Mouse (Mus musculus) NIH3T3 (cell line): ENCODE data around the gene Bcl2l2.

Source experiments
- DNase-seq: peaks from one replicate; pipeline ENCODE4 v3.0.0-alpha.2; 2012; ENCODE audit warnings: low read depth

Gene Bcl2l2

GRCm38 (mm10) chr14:54883154-54884021, at the start of gene Bcl2l2, which contains the start of gene Gm20521:
Gene Bcl2l2 (plus strand): TSS chr14:54883377.
Gene Gm20521 (plus strand): TSS chr14:54883441.
- peak; percentile 95 for DNase-seq

- DNase-seq = peak; percentile 71
These were observed 39.7 kb upstream of the Bcl2l2 start for GRCm38 (mm10) chr14:54843461-54843860.

DNA sequence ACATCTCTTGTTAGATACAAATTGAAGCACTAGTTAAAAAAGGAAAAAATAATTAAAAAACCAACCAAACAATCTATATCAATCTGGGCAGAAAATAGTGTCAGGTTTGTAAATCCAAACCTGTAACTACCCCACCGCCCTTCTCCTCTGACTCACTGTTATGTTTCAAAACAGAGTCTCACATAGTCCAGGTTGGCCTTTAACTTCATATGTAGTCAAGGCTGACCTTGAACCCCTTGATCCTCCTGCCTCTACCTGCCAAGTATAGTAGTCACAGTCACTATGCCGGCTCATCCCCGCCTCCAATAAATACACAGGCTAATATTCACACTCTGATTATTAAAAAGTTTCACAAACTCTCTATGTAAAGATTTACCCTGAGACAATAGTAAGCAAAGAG, 27.5 kb upstream of the Bcl2l2 start:
- DNase-seq = no peak

DNA sequence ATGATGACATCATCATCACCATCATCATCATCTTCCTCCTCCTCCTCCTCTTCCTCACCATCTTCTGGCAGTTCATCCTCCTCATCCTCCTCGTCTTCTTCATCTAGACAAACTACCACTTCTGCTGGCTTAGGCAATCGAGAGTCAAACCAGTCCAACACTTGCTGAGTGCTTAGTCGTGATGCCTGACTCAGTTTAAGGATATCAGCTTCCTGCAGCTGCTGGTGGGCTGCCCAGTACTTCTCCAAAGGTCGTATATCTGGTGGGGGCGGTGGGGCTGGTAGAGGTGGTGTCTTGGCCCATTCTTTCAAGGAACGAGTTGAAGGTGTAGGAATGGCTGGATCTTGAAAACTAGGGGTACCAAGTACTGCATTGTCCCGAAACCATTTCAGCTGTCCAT, 26.5 kb upstream of the Bcl2l2 start:
- DNase-seq = no peak

GRCm38 (mm10) chr14:54857891-54858290, 25.3 kb upstream of the Bcl2l2 start:
- DNase-seq = no peak

- DNase-seq = peak; percentile 77
These were observed 22.7 kb upstream of the Bcl2l2 start for GRCm38 (mm10) chr14:54860511-54860910.

- DNase-seq = peak; percentile 92
These were observed 19.5 kb upstream of the Bcl2l2 start for GRCm38 (mm10) chr14:54863501-54864312.

DNA sequence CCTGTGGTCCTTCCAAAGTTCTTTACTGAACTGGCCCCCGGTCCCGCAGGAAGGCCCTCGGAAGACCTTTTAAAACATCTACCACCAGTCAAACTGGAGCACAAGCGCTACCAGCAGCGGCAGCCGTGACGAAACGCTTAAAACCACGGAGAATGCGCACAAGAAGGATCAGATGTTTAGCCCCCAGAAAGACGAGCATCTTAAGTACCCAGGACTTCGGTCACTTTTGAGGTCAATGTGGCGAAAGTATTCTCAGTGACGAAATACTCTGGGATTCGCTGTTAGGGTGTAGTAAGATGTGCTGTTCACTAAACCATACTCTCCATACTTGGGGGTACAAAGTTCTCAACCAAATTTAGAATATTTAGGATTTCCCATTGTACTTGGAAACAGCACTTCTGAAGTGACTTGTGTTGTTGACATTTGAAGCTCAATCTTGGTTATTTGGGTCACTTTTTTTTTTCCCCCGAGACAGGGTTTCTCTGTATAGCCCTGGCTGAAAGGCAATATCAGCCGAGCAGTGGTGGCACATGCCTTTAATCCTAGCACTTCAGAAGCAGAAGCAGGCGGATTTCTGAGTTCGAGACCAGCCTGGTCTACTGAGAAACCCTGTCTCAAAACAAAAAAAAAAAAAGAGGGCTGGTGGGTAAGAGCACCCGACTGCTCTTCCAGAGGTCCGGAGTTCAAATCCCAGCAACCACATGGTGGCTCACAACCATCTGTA, 18.7 kb upstream of the Bcl2l2 start:
- DNase-seq = no peak

DNA sequence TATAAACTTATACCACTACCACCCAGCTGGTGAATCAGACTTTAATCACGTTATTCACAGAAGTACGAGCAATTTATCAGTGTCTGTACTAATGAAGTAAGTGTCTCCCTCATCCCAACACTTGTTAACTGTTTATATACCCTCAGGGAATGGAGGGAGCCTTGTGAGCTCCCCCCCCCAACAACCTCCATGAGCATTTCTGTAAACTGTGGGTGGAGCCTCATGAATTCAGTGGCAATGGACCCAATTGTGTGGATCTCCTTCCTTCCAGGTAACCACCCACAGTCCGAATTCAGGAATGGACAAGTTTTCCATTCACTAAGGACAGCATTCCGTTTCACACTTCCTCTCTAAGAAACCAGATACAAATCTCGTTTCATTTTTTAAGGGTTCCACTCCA, 17.6 kb upstream of the Bcl2l2 start:
- DNase-seq = no peak

GRCm38 (mm10) chr14:54866268-54866667, 16.9 kb upstream of the Bcl2l2 start:
- DNase-seq = no peak

DNA sequence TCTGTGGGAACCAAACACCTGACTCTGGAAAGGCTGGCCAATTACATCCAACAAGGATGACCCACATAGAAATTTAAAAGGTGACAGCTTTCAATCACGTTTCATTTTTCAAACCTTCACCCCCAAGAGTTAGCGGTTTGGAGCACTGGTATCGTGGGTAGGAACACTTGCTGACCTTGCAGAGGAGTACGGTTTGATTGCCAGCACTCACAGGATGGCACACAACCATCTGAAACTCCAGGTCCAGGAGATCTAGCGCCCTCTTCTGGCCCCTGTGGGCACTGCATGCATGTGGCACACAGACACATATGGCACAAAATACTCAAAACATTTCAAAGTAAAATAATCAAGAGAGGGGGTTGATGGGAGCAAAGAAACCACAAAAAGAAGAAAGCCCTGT, 16.2 kb upstream of the Bcl2l2 start:
- peak; percentile 16 for DNase-seq

GRCm38 (mm10) chr14:54868026-54868425, 15.2 kb upstream of the Bcl2l2 start:
- no peak for DNase-seq

- no peak for DNase-seq
These were observed 12.3 kb upstream of the Bcl2l2 start, which contains the start of gene Homez for GRCm38 (mm10) chr14:54870861-54871260. Gene Homez (minus strand): TSS chr14:54870961.

GRCm38 (mm10) chr14:54874165-54874564, 9.0 kb upstream of the Bcl2l2 start:
- no peak for DNase-seq

- DNase-seq = peak; percentile 15
These were observed 7.2 kb upstream of the Bcl2l2 start for GRCm38 (mm10) chr14:54875844-54876538.

GRCm38 (mm10) chr14:54876539-54877047, 6.6 kb upstream of the Bcl2l2 start:
- peak; percentile 93 for DNase-seq

- peak; percentile 60 for DNase-seq
These were observed 6.0 kb upstream of the Bcl2l2 start, which contains the start of gene Ppp1r3e for GRCm38 (mm10) chr14:54877048-54877715. Gene Ppp1r3e (minus strand): TSS chr14:54877550.

GRCm38 (mm10) chr14:54884022-54884712, 990 bp downstream of the Bcl2l2 start:
- DNase-seq = no peak

GRCm38 (mm10) chr14:54885309-54885708, 2.1 kb downstream of the Bcl2l2 start:
- DNase-seq = no peak

DNA sequence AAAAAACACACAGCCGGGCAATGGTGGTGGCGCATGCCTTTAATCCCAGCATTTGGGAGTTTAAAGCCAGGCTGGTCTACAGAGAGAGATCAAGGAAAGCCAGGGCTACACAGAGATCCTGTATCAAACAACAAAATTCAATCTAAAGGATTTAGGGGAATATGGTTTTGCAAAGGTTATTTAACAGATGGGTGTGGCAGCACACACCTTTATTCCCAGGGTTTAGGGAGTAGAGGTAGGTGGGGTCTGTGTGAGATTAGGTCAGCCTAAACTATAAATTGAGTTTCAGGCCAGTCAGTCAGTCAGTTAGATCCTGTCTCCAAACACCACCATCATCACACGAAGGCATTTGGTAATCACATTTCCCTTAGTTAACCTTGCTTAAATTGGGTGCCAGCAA, 9.0 kb downstream of the Bcl2l2 start, which contains the start of gene Pabpn1:
TSS of gene Pabpn1 (plus strand) at position 301 of the 400 bp plus-strand sequence.
- no peak for DNase-seq
